Mouse (Mus musculus) liver, postnatal 0 days (tissue): ENCODE measurements at regions not wholly inside any gene's neighbourhood (a gene's known extent, or its start where the extent isn't known, plus 50 kb on each side); places are given as distances from the start of the nearest gene placed in this dataset.
A peak's percentile ranks its signal among the peaks of the same experiment; 100 is the strongest.

Source experiments
- ATAC-seq: fragments of 200-750 bp; cut with Nextera tagmentation; 2 replicates; pipeline ENCODE4 v1.8.0; 2017; ENCODE audit warnings: mild to moderate bottlenecking, moderate library complexity
- DNase-seq: peaks from one replicate; pipeline ENCODE4 v3.0.0-alpha.2; 2016
- H3K27ac ChIP-seq: fragments of 300-500 bp; sonication (generic); 2 replicates; pipeline ENCODE4 v1.5.1; 2014; ENCODE audit warnings: antibody characterized with exemption, moderate library complexity, mild to moderate bottlenecking, low read depth
- H3K27me3 ChIP-seq: fragments of 300-500 bp; sonication (generic); 2 replicates; pipeline ENCODE4 v1.6.1; 2014; ENCODE audit warnings: low read length, control low read depth, mixed read lengths; ENCODE audit not compliant: insufficient read depth
- H3K36me3 ChIP-seq: fragments of 300-500 bp; sonication (generic); replicated peaks from 2 replicates; pipeline ENCODE4 v1.6.1; 2014; ENCODE audit warnings: mild to moderate bottlenecking, control low read depth, low read length, moderate library complexity, mixed read lengths; ENCODE audit not compliant: insufficient read depth
- H3K4me1 ChIP-seq: fragments of 300-500 bp; sonication (generic); 2 replicates; pipeline ENCODE4 v1.6.1; 2014; ENCODE audit warnings: antibody characterized with exemption, mild to moderate bottlenecking, control low read depth; ENCODE audit not compliant: insufficient read depth
- H3K4me2 ChIP-seq: fragments of 300-500 bp; sonication (generic); 2 replicates; pipeline ENCODE4 v1.6.1; 2014; ENCODE audit warnings: low read depth, mild to moderate bottlenecking, low read length, moderate library complexity, mixed read lengths
- H3K4me3 ChIP-seq: fragments of 300-500 bp; sonication (generic); 2 replicates; pipeline ENCODE4 v1.5.1; 2014; ENCODE audit warnings: low read depth, low read length
- H3K9ac ChIP-seq: fragments of 300-500 bp; sonication (generic); replicated peaks from 2 replicates; pipeline ENCODE4 v1.6.1; 2014; ENCODE audit warnings: mild to moderate bottlenecking, moderate library complexity
- H3K9me3 ChIP-seq: fragments of 300-500 bp; sonication (generic); 2 replicates; pipeline ENCODE4 v1.6.1; 2016; ENCODE audit warnings: mild to moderate bottlenecking, control low read depth, low read length, mixed read lengths
- CTCF ChIP-seq: sonication (generic); IDR thresholded peaks from 2 replicates; pipeline ENCODE4 v1.5.1; 2016; ENCODE audit warnings: antibody characterized with exemption, low read depth
- EP300 ChIP-seq: IDR thresholded peaks from 2 replicates; pipeline ENCODE4 v1.6.1; 2016; ENCODE audit warnings: antibody characterized with exemption, low read depth, mild to moderate bottlenecking
- WGBS: fragments of 180-500 bp; shearing (Covaris S2); extraction: QIAGEN DNeasy Blood & Tissue Kit; methylation state at CpG from one replicate; pipeline ENCODE4 v1.1.7; 2014; ENCODE audit not compliant: insufficient replicate concordance; 5-methylcytosine and 5-hydroxymethylcytosine counted together

DNA sequence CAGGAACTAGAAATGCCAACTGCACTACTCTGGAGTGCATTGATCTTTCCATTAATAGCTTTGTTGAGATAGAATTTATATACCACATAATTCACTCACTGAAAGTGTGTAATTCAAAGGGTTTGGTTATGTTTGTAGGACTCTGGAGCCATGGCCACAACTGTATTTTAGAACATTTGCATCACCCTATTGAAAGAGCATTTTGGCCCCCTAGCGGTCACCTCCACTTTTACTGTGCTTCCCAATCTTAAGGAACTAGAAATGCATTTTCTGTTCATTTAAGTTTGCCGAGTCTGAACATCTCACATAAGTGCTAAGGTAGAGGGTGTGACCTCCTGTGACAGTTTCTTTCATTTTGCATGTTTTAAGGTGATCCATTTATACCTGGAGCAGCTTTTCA is 228.0 kb upstream of the Fam98a start:
- TF ChIP-seq EP300 = no peak
- peak; percentile 54 for TF ChIP-seq CTCF
- H3K9ac ChIP-seq = no peak overlapping the region
- ATAC-seq (no peak), DNase-seq (peak; percentile 18)
- H3K9me3 ChIP-seq = no peaks in the 10 kb centered on the region
- 36% methylated on average over 2 of the region's 2 CpGs for WGBS
- no peak overlapping the region for H3K4me3 ChIP-seq
- H3K36me3 ChIP-seq = no peaks in the 10 kb centered on the region
- H3K4me1 ChIP-seq = no peaks in the 10 kb centered on the region; the same call in 1 of the 2 replicates
- no peak overlapping the region for H3K4me2 ChIP-seq
- no peak overlapping the region for H3K27ac ChIP-seq
- H3K27me3 ChIP-seq = no peaks in the 10 kb centered on the region

DNA sequence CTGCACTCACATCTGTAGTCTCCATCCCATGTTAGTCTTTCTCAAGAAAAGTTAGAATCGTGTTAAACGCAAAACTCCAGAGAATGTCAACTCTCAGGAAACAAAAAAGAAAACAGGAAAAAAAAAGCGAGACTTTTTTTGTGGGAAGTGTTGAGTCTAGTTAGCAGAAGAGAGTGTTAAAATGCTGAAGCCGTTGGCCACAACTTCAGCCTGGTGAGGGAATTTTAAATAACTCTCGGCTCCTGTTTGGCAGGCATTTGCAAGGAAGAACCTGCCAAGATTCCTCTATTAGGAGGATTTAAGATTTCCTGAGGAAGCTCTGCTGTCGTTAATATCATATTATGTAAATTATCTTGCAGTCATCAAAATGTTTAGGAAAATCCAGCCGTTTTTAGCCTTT is 224.9 kb upstream of the Fam98a start:
- Histone ChIP-seq H3K4me2 (no peak overlapping the region), H3K27ac (no peak overlapping the region), H3K27me3 (no peaks in the 10 kb centered on the region), H3K36me3 (no peaks in the 10 kb centered on the region), H3K9me3 (no peaks in the 10 kb centered on the region), H3K4me1 (no peaks in the 10 kb centered on the region; the same call in 1 of the 2 replicates), H3K4me3 (no peak overlapping the region), H3K9ac (no peak overlapping the region)
- TF ChIP-seq EP300 (no peak), CTCF (no peak)
- ATAC-seq = no peak
- 64% methylated on average over 7 of the region's 7 CpGs for WGBS
- no peak for DNase-seq

DNA sequence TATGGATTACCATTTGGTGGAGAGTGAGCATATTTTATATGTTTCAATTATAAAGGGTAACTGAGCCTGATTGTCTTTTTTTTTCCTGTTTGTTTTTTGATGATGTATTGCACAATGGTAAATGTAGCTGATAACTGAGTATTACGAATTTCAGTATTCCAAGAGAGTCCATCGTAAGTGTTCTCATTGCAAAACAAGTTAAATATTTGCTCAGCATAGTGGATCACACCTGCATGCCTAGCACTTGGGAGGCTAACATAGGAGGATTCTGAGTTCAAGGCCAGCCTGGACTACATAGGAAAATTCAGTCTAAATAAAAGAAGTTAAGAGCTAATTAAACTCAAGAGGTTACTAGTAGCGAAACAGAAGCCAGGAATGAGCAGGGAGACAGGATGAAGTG is 223.8 kb upstream of the Fam98a start:
- no peak overlapping the region for H3K9ac ChIP-seq
- peak; percentile 66; the same call in 1 of the 2 replicates for ATAC-seq
- no peaks in the 10 kb centered on the region for H3K9me3 ChIP-seq
- no peaks in the 10 kb centered on the region; the same call in 1 of the 2 replicates for H3K4me1 ChIP-seq
- no peak overlapping the region for H3K4me2 ChIP-seq
- H3K27ac ChIP-seq = no peak overlapping the region
- no peak for DNase-seq
- WGBS = 54% methylated on average over 3 of the region's 3 CpGs
- no peaks in the 10 kb centered on the region for H3K27me3 ChIP-seq
- no peaks in the 10 kb centered on the region for H3K36me3 ChIP-seq
- no peak for TF ChIP-seq EP300
- no peak for TF ChIP-seq CTCF
- no peak overlapping the region for H3K4me3 ChIP-seq

DNA sequence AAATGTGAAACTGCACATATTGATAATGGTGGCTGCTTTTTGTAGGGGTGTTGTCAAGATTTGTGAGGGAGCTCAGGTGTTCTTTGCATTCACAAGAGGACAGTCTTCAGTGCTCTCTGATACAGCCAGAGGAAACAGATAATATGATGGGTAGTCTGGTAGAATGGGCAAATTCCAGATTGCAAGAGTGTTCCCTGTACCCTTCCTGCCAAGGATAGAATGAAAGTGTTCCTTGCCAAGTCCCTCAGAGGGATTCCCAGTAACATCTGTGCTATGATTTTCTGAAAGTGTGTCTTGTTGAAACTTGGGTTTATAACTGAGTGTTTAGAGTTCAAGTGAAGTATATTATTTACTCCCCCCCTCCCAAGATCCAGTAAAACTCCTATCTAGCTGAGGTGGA is 221.1 kb upstream of the Fam98a start:
- H3K36me3 ChIP-seq = no peaks in the 10 kb centered on the region
- TF ChIP-seq EP300 = no peak
- TF ChIP-seq CTCF = no peak
- H3K4me3 ChIP-seq = no peak overlapping the region
- H3K27ac ChIP-seq = no peak overlapping the region
- DNase-seq (no peak), ATAC-seq (no peak)
- H3K4me1 ChIP-seq = no peaks in the 10 kb centered on the region; the same call in 1 of the 2 replicates
- no peaks in the 10 kb centered on the region for H3K9me3 ChIP-seq
- H3K9ac ChIP-seq = no peak overlapping the region
- no peaks in the 10 kb centered on the region for H3K27me3 ChIP-seq
- H3K4me2 ChIP-seq = no peak overlapping the region

DNA sequence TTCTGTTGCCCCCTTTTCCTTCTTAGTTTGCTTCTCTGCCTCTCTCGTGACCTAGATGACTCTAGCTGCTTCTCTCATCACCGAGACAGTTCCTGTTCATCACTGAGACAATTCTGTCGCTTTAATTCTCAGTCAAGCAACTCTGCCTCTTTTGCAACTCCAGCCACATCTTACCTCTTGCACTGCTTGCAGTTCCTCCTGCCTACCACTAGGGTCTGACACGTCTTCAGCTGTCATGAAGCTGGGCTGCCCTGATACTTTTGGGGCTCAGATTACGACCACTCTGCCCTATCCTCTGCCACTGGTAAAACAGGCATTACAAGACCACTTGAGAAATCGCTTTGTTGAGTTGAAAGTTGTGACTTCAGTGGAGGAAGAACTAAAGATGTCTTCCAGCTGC is 216.9 kb upstream of the Fam98a start:
- H3K9ac ChIP-seq = no peak overlapping the region

DNA sequence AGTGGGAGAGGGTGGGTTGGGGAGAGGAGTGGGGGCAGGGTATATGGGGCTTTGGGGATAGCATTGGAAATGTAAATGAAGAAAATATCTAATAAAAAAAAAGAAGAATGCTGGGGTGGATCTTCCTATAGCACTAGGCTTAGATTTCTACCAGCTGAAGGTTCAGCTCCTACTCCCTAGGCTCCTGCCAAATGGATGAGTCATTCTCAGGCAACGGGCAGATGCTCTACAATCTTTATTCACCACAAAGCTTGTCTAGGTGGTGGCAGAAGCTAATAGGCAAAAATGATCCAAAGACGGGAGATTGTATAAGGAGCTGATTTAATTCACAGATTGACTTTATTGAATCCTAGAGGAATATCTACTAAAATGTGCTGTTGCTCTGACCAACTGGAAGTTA is 211.6 kb upstream of the Fam98a start:
- DNase-seq (no peak), ATAC-seq (no peak)
- H3K4me2 ChIP-seq = no peak overlapping the region
- H3K36me3 ChIP-seq = no peaks in the 10 kb centered on the region
- H3K9me3 ChIP-seq = no peaks in the 10 kb centered on the region
- H3K4me1 ChIP-seq = no peaks in the 10 kb centered on the region
- H3K27ac ChIP-seq = no peak overlapping the region
- no peak for TF ChIP-seq CTCF
- no peak for TF ChIP-seq EP300
- WGBS = 63% methylated on average over 2 of the region's 2 CpGs
- no peak overlapping the region for H3K9ac ChIP-seq
- no peaks in the 10 kb centered on the region for H3K27me3 ChIP-seq
- no peak overlapping the region for H3K4me3 ChIP-seq

More for the DNA sequence above, 216.9 kb upstream of the Fam98a start:
- DNase-seq (no peak), ATAC-seq (no peak)
- WGBS = 77% methylated on average over 6 of the region's 6 CpGs
- Histone ChIP-seq H3K4me3 (no peak overlapping the region), H3K4me1 (no peaks in the 10 kb centered on the region), H3K4me2 (no peak overlapping the region), H3K27ac (no peak overlapping the region), H3K36me3 (no peaks in the 10 kb centered on the region), H3K27me3 (no peaks in the 10 kb centered on the region), H3K9me3 (no peaks in the 10 kb centered on the region)
- no peak for TF ChIP-seq EP300
- peak; percentile 42 for TF ChIP-seq CTCF

DNA sequence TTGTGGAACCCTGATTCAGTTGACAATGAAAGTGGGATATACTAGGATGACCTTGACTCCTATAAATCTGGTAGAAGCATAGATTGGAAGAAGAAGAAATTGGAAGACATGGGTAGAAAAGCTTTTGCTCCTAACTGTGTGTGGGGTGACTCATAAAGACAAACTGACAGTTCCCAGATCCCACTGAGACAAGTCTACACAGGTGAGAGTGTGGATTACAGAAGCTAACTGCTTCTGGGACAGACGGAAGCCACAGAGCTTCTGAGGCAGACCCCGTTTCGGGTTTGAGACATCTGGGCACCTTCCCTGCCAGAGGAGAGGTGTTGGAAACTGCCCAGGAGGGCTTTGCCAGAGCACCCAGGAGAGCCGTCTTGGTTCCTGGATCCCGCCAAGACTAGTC is 204.7 kb upstream of the Fam98a start:
- Histone ChIP-seq H3K27ac (no peak overlapping the region), H3K4me1 (no peaks in the 10 kb centered on the region), H3K9ac (no peak overlapping the region), H3K36me3 (no peaks in the 10 kb centered on the region), H3K27me3 (no peaks in the 10 kb centered on the region), H3K4me2 (no peak overlapping the region), H3K9me3 (peaks cover 3% of the 10 kb centered on the region; the same call in 1 of the 2 replicates), H3K4me3 (no peak overlapping the region)
- WGBS = 84% methylated on average over 5 of the region's 5 CpGs
- TF ChIP-seq EP300 = no peak
- DNase-seq (no peak), ATAC-seq (no peak)
